Mouse (Mus musculus) frontal cortex, postnatal 25 days (tissue): Measurements from ENCODE around the gene Dand5.

ENCODE experiments used
- DNase-seq, 2 experiments: peaks; one replicate each; pipeline ENCODE4 v3.0.0; 2022; ENCODE audit warnings: low spot score in 2 of 2

Dand5 gene

GRCm38 (mm10) chr8:84822723-84823122, at the start of gene Dand5:
TSS of gene Dand5 (minus strand) at chr8:84822823.
- no peak for DNase-seq

GRCm38 (mm10) chr8:84871376-84872308, 49.0 kb upstream of the Dand5 start, which contains the start of gene Syce2:
TSS of gene Syce2 (plus strand) at chr8:84872111.
- no peak for DNase-seq

GRCm38 (mm10) chr8:84856864-84857441, 34.3 kb upstream of the Dand5 start, which contains the start of gene Farsa:
TSS of gene Farsa (plus strand) at chr8:84856989.
- peak; percentile 85 to 88 for DNase-seq

- no peak for DNase-seq
These were observed 33.8 kb upstream of the Dand5 start for GRCm38 (mm10) chr8:84856434-84856833.

- DNase-seq, result no peak
These were observed 25.2 kb upstream of the Dand5 start for GRCm38 (mm10) chr8:84847684-84848435.

- DNase-seq, result peak; percentile 98 to 99
These were observed 24.3 kb upstream of the Dand5 start, which contains the start of gene Calr for GRCm38 (mm10) chr8:84846722-84847572. TSS of gene Calr (minus strand) at chr8:84846934.

- DNase-seq, result no peak
These were observed 23.6 kb upstream of the Dand5 start for GRCm38 (mm10) chr8:84846094-84846721.

GRCm38 (mm10) chr8:84845355-84846093, 22.9 kb upstream of the Dand5 start:
- no peak for DNase-seq

- DNase-seq, result no peak
These were observed 21.9 kb upstream of the Dand5 start for GRCm38 (mm10) chr8:84844397-84845070.

GRCm38 (mm10) chr8:84841514-84841913, 18.9 kb upstream of the Dand5 start:
- DNase-seq, result no peak

- DNase-seq, result peak; percentile 81 to 84
These were observed 17.8 kb upstream of the Dand5 start, which contains the start of gene Rad23a for GRCm38 (mm10) chr8:84840248-84840999. TSS of gene Rad23a (minus strand) at chr8:84840665.

- no peak for DNase-seq
These were observed 17.2 kb upstream of the Dand5 start for GRCm38 (mm10) chr8:84839875-84840247.

GRCm38 (mm10) chr8:84839411-84839810, 16.8 kb upstream of the Dand5 start:
- no peak for DNase-seq

- no peak for DNase-seq
These were observed 15.9 kb upstream of the Dand5 start for GRCm38 (mm10) chr8:84838513-84838912.

- DNase-seq, result no peak
These were observed 15.4 kb upstream of the Dand5 start for GRCm38 (mm10) chr8:84837912-84838470.

GRCm38 (mm10) chr8:84837149-84837911, 14.7 kb upstream of the Dand5 start:
- no peak for DNase-seq
